Mouse (Mus musculus) brain, embryonic 14.5 days (tissue): ENCODE data around the gene Tsc2.
A peak's percentile ranks its signal among the peaks of the same experiment; 100 is the strongest.

ENCODE experiments used
- CTCF ChIP-seq: fragments of 200-500 bp; IDR thresholded peaks from 2 replicates; pipeline ENCODE4 v1.5.1; 2012; ENCODE audit warnings: inconsistent platforms, mild to moderate bottlenecking, moderate library complexity, borderline replicate concordance; ENCODE audit not compliant: insufficient read depth, insufficient read length; ENCODE audit errors: extremely low read depth
- POLR2A ChIP-seq: fragments of 200-500 bp; IDR thresholded peaks from 2 replicates; pipeline ENCODE4 v1.6.1; 2012; ENCODE audit warnings: mild to moderate bottlenecking, inconsistent platforms, borderline replicate concordance; ENCODE audit not compliant: poor library complexity, insufficient read depth, insufficient read length, severe bottlenecking; ENCODE audit errors: extremely low read depth

DNA sequence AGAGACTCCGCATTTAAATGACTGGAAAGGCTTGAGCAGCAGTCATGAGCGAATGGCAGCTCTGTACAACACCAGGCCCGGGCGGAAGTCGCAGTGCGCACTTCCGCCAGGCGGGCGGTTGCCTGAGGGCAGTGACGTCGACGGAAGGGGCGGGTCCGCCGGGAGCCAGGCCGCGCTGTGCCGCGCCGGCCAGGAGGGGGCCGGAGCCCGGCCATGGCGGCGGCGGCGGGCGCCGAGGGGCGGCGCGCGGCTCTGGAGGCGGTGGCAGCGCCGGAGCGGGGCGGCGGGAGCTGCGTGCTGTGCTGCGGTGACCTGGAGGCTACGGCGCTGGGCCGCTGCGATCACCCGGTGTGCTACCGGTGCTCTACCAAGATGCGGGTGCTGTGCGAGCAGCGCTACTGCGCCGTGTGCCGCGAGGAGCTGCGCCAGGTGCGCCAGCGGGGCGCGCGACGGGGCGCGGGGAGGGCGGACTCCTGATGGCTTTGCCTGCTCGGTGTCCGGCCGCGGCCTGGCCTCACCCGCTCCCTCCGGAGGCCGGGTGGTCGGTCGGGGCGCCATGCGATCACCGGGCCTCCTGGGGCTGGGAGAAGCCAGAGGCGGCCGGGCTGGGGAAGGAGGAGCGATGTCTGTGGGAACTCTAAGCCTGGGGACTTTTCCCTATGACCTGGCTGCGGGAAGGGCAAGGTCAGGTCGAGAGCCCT, 37.3 kb upstream of the Tsc2 start, which contains the start of gene Zfp598:
- TF ChIP-seq POLR2A (peak; percentile 78), CTCF (peak; percentile 31; the same call in 1 of the 2 replicates)
